Mouse (Mus musculus): ENCODE data around the gene Epo. TPM values are rescaled to one million over a fixed set of nuclear protein-coding genes. Genes with fewer than 3 reads are reported as not detected.

The Epo gene
- polyA plus RNA-seq, 1 experiment from 2014 or later = not detected

DNA sequence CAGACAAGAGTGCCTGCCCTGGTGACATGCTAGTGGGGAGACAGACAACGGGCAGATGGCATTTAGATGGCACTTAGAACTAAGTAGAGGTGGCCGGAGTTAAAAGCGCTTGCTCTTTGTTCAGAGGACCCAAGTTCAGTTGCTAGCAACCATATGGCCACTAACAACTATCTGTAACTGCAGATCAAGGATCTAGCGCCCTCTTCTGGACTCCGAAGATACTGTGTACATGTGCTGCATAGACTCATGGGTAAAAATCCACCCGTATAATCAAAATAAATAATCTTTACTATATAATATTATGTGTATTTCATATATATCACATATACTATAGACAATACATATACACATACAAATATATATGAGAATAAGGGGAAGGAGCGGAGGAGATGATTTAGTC is 45.4 kb downstream of the Epo start:
- H3K4me1 ChIP-seq (replicated peaks) = peaks cover 9% of the 10 kb centered on the region
- H3K27me3 ChIP-seq = no peaks in the 10 kb centered on the region
- no peaks in the 10 kb centered on the region for H3K36me3 ChIP-seq
- WGBS = 92% methylated on average over 7 of the region's 7 CpGs
- no peak overlapping the region for H3K4me2 ChIP-seq
- H3K9me3 ChIP-seq = no peaks in the 10 kb centered on the region
- H3K4me3 ChIP-seq = no peak overlapping the region
- ATAC-seq (ENCODE audit: low FRiP score, low read depth) = no peak
- no peak overlapping the region for H3K9ac ChIP-seq
- H3K27ac ChIP-seq (replicated peaks) = no peak overlapping the region

DNA sequence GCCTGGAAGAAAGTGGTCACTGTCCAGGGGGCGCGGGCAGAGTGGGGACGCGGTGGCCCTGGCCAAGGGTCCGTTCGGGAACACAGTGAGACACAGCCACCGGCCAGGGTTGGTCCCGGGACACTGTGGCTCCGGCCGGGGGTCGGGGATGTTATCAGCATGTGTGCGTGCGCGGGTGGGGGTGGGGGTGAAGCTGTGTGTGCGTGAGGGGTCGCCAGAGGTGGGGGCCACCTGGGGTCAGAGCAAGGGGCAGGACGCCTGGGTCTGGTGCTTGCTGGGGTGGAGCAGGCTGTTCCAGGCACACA is 47.2 kb downstream of the Epo start:
- Histone ChIP-seq H3K36me3 (no peaks in the 10 kb centered on the region), H3K9ac (no peak overlapping the region), H3K4me2 (peak overlapping the region; percentile 50), H3K4me1 (replicated peaks) (peaks cover 9% of the 10 kb centered on the region), H3K9me3 (no peaks in the 10 kb centered on the region), H3K27me3 (no peaks in the 10 kb centered on the region), H3K4me3 (peak overlapping the region; percentile 18; the same call in 1 of the 2 replicates), H3K27ac (replicated peaks) (no peak overlapping the region)
- 2% methylated on average over 17 of the region's 17 CpGs for WGBS
- no peak for ATAC-seq (ENCODE audit: low FRiP score, low read depth)

- H3K4me1 ChIP-seq (replicated peaks) = peaks cover 9% of the 10 kb centered on the region
- 3% methylated on average over 30 of the region's 30 CpGs for WGBS
- H3K9me3 ChIP-seq = no peaks in the 10 kb centered on the region
- H3K27me3 ChIP-seq = no peaks in the 10 kb centered on the region
- no peak for ATAC-seq (ENCODE audit: low FRiP score, low read depth)
- H3K9ac ChIP-seq = no peak overlapping the region
- no peak overlapping the region for H3K27ac ChIP-seq (replicated peaks)
- H3K4me3 ChIP-seq = peak overlapping the region; percentile 18; the same call in 1 of the 2 replicates
- no peaks in the 10 kb centered on the region for H3K36me3 ChIP-seq
- peak overlapping the region; percentile 50 for H3K4me2 ChIP-seq
These were observed 47.8 kb downstream of the Epo start for GRCm38 (mm10) chr5:137485071-137485850.

DNA sequence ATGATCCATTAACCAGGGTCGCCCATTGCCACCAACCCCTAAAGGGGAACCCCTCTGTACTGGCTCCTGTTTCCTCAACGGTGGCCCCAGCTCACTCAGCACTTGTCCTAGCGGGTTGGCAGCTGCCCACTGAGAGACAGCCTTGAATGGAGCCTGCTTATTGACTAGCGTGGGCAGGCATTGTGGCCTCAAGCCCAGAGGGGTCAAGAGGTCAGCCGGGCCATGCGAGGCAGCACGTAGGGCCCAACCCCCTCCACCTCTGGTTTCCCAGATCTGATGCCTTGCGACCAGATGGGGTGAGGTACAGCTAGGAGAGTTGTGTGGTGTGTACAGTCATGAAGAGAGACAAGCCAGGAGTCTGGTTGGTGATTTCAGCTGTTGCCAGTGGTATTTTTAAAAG is 51.1 kb downstream of the Epo start:
- Histone ChIP-seq H3K27me3 (no peaks in the 10 kb centered on the region), H3K9me3 (no peaks in the 10 kb centered on the region), H3K36me3 (no peaks in the 10 kb centered on the region), H3K27ac (replicated peaks) (no peak overlapping the region), H3K4me3 (no peak overlapping the region), H3K4me1 (replicated peaks) (peaks cover 9% of the 10 kb centered on the region), H3K4me2 (no peak overlapping the region; the same call in 1 of the 2 replicates), H3K9ac (no peak overlapping the region)
- no peak for ATAC-seq (ENCODE audit: low FRiP score, low read depth)
- 9% methylated on average over 8 of the region's 8 CpGs for WGBS

DNA sequence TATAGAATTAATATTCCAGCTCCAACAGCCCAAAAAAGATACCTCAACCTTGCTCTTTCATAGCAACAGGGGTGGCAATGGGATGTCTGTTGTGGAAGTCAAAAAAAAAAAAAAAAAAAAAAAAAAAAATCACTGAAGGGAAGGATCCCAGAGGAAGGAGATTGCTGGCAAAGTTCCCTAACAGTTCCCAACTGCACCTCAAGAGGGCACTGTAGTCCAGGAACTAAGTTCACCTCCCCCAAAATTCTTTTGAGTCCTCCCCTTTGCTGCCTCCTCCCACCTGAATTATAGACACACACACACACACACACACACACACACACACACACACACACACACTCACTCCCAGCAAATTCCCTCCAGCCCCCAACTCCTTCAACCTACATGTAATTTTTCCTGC is 51.9 kb downstream of the Epo start:
- H3K27ac ChIP-seq (replicated peaks) = no peak overlapping the region
- H3K36me3 ChIP-seq = no peaks in the 10 kb centered on the region
- no peak overlapping the region for H3K4me3 ChIP-seq
- H3K9ac ChIP-seq = no peak overlapping the region
- peaks cover 9% of the 10 kb centered on the region for H3K4me1 ChIP-seq (replicated peaks)
- H3K4me2 ChIP-seq = no peak overlapping the region
- no peaks in the 10 kb centered on the region for H3K9me3 ChIP-seq
- ATAC-seq (ENCODE audit: low FRiP score, low read depth) = no peak
- H3K27me3 ChIP-seq = no peaks in the 10 kb centered on the region

DNA sequence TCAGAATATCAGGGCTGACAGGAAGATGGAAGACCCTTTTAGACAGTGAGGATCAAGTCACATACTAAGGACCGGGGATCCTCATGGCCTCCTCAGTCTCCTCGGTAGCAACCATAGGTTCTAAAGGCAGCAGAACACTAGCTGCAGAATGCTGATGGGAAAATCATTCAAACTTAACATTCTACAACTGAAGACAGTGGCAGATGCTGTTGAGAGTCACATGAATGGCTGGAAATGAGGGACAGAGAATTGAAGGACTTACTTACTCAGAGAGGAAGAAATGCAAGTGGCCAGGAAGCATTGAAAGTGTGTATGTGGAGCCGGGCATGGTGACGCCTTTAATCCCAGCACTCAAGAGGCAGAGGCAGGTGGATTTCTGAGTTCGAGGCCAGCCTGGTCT is 56.1 kb downstream of the Epo start, which contains the start of gene Zan:
TSS of gene Zan (minus strand) at position 101 of the 400 bp plus-strand sequence.
- Histone ChIP-seq H3K36me3 (no peaks in the 10 kb centered on the region), H3K9me3 (no peaks in the 10 kb centered on the region), H3K4me3 (no peak within 1 kb of the TSS), H3K9ac (no peak within 1 kb of the TSS), H3K27me3 (no peaks in the 10 kb centered on the region), H3K4me1 (replicated peaks) (no peaks in the 10 kb centered on the region), H3K27ac (replicated peaks) (no peak within 1 kb of the TSS), H3K4me2 (no peak within 1 kb of the TSS)
- ATAC-seq (ENCODE audit: low FRiP score, low read depth) = no peak
- 90% methylated on average over 5 of the region's 5 CpGs for whole genome bisulfite sequencing

DNA sequence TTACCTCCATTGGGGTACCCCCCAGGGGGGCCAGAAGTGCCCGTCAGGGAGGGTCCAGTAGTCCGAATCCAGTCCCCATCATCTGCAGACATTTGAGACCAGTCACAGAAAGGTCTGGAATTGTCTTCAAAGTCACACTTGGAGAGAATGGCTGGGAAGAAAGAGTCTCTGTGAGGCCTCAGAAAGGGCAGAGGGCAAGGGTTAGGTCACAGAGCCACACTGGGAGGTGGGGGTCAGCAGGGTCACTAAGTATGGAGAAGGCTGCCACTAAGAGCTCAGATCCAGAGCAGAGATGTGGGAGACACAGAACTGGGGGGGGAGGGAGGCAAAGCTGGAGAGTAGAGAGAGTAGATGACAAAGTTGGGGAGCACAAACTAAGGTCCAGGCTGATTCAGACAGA is 58.7 kb downstream of the Epo start:
- Histone ChIP-seq H3K27me3 (no peaks in the 10 kb centered on the region), H3K4me2 (no peak overlapping the region), H3K27ac (replicated peaks) (no peak overlapping the region), H3K36me3 (no peaks in the 10 kb centered on the region), H3K9me3 (no peaks in the 10 kb centered on the region), H3K9ac (no peak overlapping the region), H3K4me1 (replicated peaks) (no peaks in the 10 kb centered on the region), H3K4me3 (no peak overlapping the region)
- ATAC-seq (ENCODE audit: low FRiP score, low read depth) = no peak
- WGBS = 22% methylated on average over 2 of the region's 2 CpGs

GRCm38 (mm10) chr5:137472252-137472904 is 60.7 kb downstream of the Epo start:
- Histone ChIP-seq H3K27ac (replicated peaks) (no peak overlapping the region), H3K4me2 (no peak overlapping the region), H3K4me3 (no peak overlapping the region), H3K27me3 (no peaks in the 10 kb centered on the region), H3K9me3 (no peaks in the 10 kb centered on the region), H3K9ac (no peak overlapping the region), H3K36me3 (no peaks in the 10 kb centered on the region), H3K4me1 (replicated peaks) (no peaks in the 10 kb centered on the region)
- ATAC-seq (ENCODE audit: low FRiP score, low read depth) = no peak
- 72% methylated on average over 5 of the region's 5 CpGs for WGBS

DNA sequence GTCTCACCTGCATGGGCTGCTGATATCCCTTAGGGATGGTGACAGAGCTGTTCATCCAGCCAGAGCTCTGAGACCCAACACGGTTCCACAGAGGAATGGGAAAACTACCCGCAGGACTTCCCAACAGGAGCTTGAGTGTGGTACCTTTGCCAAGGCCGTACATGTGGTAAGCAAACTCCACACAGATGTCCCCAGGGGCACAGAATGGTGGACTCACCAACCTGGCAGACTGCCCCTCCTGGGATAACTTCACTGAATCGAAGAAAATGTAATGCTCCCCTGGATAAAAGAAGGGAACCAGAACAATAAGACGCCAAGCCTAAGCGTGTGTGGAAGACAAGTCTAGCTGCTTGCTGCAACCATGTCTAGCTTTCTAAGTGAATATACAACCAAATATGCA is 66.1 kb downstream of the Epo start:
- Histone ChIP-seq H3K27me3 (no peaks in the 10 kb centered on the region), H3K4me3 (no peak overlapping the region), H3K4me1 (replicated peaks) (no peaks in the 10 kb centered on the region), H3K9ac (no peak overlapping the region), H3K9me3 (no peaks in the 10 kb centered on the region), H3K27ac (replicated peaks) (no peak overlapping the region), H3K36me3 (no peaks in the 10 kb centered on the region), H3K4me2 (no peak overlapping the region)
- ATAC-seq (ENCODE audit: low FRiP score, low read depth) = no peak
- 95% methylated on average over 6 of the region's 6 CpGs for WGBS

DNA sequence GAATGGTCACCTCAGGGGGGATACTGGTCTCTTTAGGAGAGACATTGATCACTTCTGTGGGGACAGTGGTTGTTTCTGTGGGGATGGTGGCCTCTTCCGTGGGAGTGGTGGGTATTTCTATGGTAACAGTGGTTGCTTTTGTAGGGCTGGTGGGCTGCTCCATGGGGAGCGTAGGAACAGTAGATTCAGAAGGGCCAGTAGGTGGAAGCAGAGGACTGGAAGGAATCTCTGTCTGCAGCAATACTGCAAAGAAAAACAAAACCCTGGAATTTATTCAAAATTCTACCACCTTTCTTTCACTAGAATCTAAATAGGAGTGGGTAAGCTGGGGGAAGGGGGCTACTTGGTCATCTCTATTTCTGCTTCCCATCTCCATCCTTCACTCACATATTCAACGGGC is 68.0 kb downstream of the Epo start:
- H3K4me2 ChIP-seq = no peak overlapping the region
- H3K27me3 ChIP-seq = no peaks in the 10 kb centered on the region
- H3K4me3 ChIP-seq = no peak overlapping the region
- no peaks in the 10 kb centered on the region for H3K36me3 ChIP-seq
- WGBS = 48% methylated on average over 3 of the region's 3 CpGs
- H3K4me1 ChIP-seq (replicated peaks) = no peaks in the 10 kb centered on the region
- H3K27ac ChIP-seq (replicated peaks) = no peak overlapping the region
- H3K9ac ChIP-seq = no peak overlapping the region
- ATAC-seq (ENCODE audit: low FRiP score, low read depth) = no peak
- H3K9me3 ChIP-seq = no peaks in the 10 kb centered on the region

GRCm38 (mm10) chr5:137455866-137456591 is 77.0 kb downstream of the Epo start:
- no peaks in the 10 kb centered on the region for H3K36me3 ChIP-seq
- H3K27me3 ChIP-seq = no peaks in the 10 kb centered on the region
- no peak for ATAC-seq (ENCODE audit: low FRiP score, low read depth)
- H3K4me1 ChIP-seq (replicated peaks) = no peaks in the 10 kb centered on the region
- H3K27ac ChIP-seq (replicated peaks) = no peak overlapping the region
- H3K9ac ChIP-seq = no peak overlapping the region
- no peaks in the 10 kb centered on the region for H3K9me3 ChIP-seq
- H3K4me2 ChIP-seq = no peak overlapping the region
- H3K4me3 ChIP-seq = no peak overlapping the region
- 60% methylated on average over 7 of the region's 7 CpGs for WGBS

DNA sequence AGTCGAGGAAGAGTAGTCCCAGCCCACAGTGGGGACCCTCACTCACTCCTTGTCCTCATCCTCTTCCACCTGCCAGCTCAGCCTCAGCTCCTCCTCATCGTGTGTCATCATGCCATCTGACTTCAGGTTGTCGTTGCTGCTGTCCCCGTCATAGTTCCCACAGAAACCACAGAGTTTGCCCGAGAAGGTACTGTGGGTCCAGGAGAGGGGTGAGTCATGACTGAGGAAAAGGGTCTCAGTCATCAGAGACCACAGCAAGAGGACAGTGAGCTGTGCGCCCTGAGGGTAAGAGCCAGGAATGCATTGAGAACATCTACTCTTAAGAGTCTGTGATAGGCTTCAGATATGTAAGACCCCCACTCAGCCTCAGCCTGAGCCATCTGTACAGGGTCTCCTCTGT is 77.8 kb downstream of the Epo start:
- Histone ChIP-seq H3K27ac (replicated peaks) (no peak overlapping the region), H3K36me3 (no peaks in the 10 kb centered on the region), H3K4me1 (replicated peaks) (no peaks in the 10 kb centered on the region), H3K4me2 (no peak overlapping the region), H3K4me3 (no peak overlapping the region), H3K9me3 (no peaks in the 10 kb centered on the region), H3K27me3 (no peaks in the 10 kb centered on the region), H3K9ac (no peak overlapping the region)
- ATAC-seq (ENCODE audit: low FRiP score, low read depth) = no peak
- WGBS = 84% methylated on average over 6 of the region's 6 CpGs

All from hindbrain, embryonic 15.5 days (tissue).